Mouse (Mus musculus): ENCODE measurements at regions not wholly inside any gene's neighbourhood (a gene's known extent, or its start where the extent isn't known, plus 50 kb on each side); places are given as distances from the start of the nearest gene placed in this dataset.

DNA sequence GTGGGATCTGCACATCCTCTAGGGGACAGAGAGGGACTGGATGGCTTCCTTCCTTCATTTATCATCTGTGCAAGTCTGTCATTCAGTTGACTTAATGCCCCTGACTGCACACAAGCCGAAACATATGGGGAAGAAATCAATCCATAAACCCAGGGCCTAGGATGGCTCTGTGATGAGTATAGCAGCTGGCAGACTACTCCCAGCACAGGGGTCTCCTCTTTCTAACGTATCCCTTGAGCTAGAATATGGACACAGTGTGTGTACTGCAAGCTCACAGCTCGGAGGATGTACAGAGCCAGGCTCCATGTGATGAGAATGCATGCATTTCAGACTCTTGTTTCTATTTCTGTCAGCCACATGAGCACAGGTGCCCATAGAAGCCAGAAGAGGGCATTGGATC lies 180.3 kb downstream of the Parn start:
- no peak for DNase-seq (ENCODE audit: low spot score in 2 of 2)

DNA sequence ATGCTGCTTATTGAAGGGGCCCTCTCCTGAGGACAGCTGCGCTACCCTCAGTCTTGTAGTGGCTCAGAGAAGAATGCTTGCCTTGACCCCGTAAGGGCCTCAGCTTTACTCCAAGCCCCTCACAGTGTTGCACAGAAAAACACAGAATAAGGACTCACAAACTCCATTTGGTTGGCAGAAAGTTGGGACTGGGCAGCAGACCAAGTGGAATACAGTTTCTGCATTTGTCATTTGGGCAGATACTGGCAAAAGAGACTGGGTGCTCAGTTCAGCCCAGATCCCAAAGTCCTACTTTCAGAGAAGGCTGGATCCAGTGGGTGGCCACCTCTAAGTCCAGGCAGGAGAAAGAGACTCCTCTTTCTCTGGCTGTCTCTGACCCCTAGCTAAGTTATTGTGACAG lies 181.4 kb downstream of the Parn start:
- DNase-seq (ENCODE audit: low spot score in 2 of 2), result peak in 1 of 2 experiments; percentile 37

DNA sequence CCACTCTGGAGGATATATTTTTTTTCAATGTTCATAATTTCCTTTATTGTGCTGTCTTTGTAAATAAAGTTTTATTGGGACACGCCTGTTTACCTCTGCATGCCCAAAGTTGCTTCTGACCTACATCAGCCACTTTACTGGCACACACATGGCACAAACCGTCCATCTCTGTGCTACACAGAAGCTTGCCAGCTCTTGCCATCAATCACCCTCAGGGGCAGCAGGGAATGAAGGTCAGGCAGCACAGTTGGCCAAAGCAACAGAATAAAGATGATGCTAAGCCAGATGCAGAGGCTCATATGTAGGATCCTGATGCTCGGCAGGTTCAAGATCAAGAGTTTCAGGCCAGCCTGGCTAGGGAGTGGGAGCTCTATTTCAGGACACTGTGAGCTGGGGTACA lies 187.7 kb downstream of the Parn start:
- DNase-seq (ENCODE audit: low spot score in 2 of 2), result no peak

DNA sequence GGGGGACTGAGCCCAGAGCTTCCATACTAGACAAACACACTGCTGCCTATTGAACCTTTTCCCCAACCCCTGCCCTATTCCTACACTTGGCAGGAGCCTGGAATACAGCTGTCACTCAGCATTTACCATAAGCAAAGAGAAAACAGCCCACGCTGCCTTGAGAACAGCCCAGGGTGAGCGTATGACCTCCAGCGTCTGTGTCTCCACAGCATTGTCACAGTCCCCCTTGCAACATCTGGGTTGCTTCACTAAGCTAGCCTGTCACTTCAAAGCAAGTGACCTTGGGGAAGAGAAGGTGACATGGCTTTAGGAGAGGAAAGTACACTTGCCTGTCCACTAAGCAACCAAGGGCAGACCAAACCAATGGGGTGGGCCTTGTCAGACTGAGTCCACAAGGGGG lies 191.3 kb downstream of the Parn start:
- no peak for DNase-seq (ENCODE audit: low spot score in 2 of 2)

DNA sequence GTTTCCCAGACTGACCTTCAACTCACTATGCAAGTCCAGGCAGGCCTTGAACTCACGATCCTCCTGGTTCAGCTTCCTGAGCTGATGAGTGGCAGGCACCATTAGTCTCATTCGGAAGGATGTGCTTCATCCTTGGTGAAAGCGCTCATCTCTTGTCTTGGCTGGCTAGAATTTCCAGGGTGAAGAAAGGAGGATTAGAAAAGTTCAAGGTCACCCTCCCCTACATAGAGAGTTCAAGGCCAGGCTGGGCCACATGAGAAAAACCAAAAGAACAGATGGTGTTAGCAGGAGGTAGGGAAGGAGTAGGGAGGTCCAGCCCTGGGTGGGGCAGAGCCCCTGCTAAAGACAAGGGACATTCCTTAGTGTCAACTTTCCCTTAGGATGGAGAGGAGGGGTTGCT lies 193.0 kb downstream of the Parn start:
- no peak for DNase-seq (ENCODE audit: low spot score in 2 of 2)

DNA sequence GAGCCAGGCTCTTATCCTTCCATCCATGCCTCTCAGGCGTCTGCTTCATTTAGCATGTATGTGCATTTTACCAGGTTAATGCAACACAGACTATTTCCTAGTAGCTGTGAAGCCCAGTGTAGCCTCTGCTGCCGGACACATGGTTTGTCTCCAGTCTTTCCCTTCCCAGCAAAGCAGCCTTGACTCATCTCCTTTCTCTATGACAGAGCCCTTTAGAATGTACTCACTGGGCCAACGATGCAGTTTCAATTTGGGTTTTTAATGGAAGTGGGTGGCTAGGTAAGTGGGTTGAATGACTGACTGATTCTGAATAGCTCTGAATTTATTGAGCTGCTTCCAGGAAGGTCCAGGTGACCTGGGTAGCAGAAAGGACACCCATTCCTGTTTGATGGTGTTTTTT lies 193.7 kb downstream of the Parn start:
- DNase-seq (ENCODE audit: low spot score in 2 of 2), result no peak

DNA sequence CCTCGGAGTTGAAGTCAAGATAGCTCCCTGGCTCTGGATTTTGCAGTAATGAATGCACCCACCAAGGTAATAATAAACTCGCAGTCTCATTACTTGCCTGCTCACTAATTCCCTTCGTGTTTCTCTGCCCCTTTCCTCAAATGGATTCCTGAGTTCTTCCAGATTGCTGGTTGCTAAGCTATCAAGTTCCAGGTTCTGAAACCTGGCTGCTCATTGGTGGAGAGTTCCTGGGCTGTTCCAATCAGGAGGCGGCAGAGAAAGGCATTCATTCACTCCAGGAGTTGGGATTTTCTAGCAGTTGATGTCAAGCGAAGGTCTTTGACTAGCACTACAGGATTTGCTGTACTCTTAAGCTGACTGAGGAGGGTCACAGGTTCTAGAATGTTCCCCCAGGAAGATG lies 200.8 kb downstream of the Parn start:
- peak in 1 of 2 experiments; percentile 25 for DNase-seq (ENCODE audit: low spot score in 2 of 2)

Data from frontal cortex, postnatal 10 days (tissue).